Mouse (Mus musculus) lung, postnatal 0 days (tissue): ENCODE measurements around the gene Ttc16.

Experiments used
- CTCF ChIP-seq: IDR thresholded peaks from 2 replicates; pipeline ENCODE4 v1.5.1; 2016; ENCODE audit warnings: antibody characterized with exemption, mild to moderate bottlenecking
- EP300 ChIP-seq: IDR thresholded peaks from 2 replicates; pipeline ENCODE4 v1.6.1; 2016; ENCODE audit warnings: antibody characterized with exemption, mild to moderate bottlenecking, control low read depth

- no peak for TF ChIP-seq CTCF
- no peak for TF ChIP-seq EP300
Measured at GRCm38 (mm10) chr2:32724149-32724548, 51.3 kb downstream of the Ttc16 start.
